Mouse (Mus musculus) erythroblast, embryonic 14.5 days (primary cell): ENCODE measurements around the gene Ckap4. TPM values are rescaled to one million over a fixed set of nuclear protein-coding genes. Genes with fewer than 3 reads are reported as not detected.

ENCODE experiments used
- H3K27me3 ChIP-seq: 2 replicates; pipeline ENCODE4 v1.6.1; 2012; ENCODE audit warnings: inconsistent platforms; ENCODE audit not compliant: control insufficient read depth
- H3K36me3 ChIP-seq: 2 replicates; pipeline ENCODE4 v1.6.1; 2012; ENCODE audit warnings: mild to moderate bottlenecking, inconsistent platforms; ENCODE audit not compliant: control insufficient read depth
- H3K4me1 ChIP-seq: 2 replicates; pipeline ENCODE4 v1.6.1; 2012; ENCODE audit warnings: inconsistent platforms; ENCODE audit not compliant: control insufficient read depth
- H3K4me3 ChIP-seq: replicated peaks from 2 replicates; pipeline ENCODE3; 2012; ENCODE audit warnings: moderate library complexity, mild to moderate bottlenecking, inconsistent platforms
- H3K9me3 ChIP-seq: 2 replicates; pipeline ENCODE4 v1.6.1; 2012; ENCODE audit warnings: low read length, inconsistent platforms, mixed read lengths; ENCODE audit not compliant: control insufficient read depth
- GATA1 ChIP-seq: IDR thresholded peaks from 2 replicates; pipeline ENCODE4 v1.6.1; 2012; ENCODE audit warnings: low read length, inconsistent platforms, mixed read lengths
- TAL1 ChIP-seq: IDR thresholded peaks from 3 replicates; pipeline ENCODE4 v1.6.1; 2012; ENCODE audit warnings: low read length, inconsistent platforms, mixed read lengths
- polyA plus RNA-seq: library from polyadenylated mRNA; stranded (reverse); fragments of >175 nt; gene quantifications from 2 replicates; pipeline ENCODE4 v1.2.3, GENCODE M21; 2012

Gene Ckap4
- polyA plus RNA-seq, 1 experiment = 0.11 TPM

DNA sequence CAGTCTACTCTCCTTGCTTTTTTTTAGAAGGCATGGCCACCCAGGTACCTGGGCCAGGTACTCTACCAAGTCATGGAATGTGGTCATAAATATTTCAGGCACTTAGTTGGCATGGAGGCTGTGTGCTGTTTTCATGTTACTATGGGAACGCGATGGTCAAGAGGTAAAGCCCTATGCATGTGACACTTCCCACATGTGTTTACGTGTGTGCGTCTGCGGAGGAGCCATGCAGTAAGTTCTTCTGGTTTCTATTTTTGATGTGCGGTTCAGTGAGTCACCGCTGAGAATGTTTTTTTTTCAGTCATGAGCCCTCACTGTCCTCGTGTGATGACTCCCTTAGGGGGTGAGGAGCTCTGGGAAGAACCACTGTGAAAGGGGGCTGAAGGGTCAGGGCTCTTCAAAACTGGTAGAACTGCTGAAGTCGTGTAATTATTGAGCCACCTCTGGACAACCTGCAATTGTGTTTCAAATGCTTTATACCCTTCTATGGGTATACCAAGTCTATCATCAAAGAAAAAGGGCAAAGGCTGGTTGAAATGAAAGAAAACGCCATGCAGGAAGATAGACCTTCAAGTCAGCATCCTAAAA lies 37.3 kb upstream of the Ckap4 start:
- H3K4me1 ChIP-seq = peaks cover 34% of the 10 kb centered on the region
- TF ChIP-seq GATA1 (no peak), TAL1 (no peak)

DNA sequence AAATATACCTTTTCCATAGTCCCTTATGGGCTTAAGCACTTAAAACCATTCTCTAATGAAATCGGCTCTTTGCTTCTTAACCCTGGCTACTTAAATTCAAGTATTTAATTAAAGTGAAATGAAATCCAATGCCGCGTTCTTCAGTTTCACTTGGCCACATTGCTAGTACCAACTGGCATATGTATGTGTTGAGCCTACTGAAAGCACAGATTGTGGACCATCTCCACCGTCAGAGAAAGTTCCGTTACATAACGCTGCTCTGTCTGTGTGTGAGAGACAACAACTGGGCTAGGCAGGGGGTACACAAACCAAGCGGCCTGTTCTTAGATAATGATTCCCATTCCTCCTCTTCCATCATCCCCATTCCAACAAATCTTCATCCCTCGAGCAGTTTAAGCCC lies 30.6 kb upstream of the Ckap4 start:
- Histone ChIP-seq H3K36me3 (no peaks in the 10 kb centered on the region), H3K27me3 (peaks cover 6% of the 10 kb centered on the region), H3K4me1 (peaks cover 9% of the 10 kb centered on the region), H3K4me3 (no peak overlapping the region), H3K9me3 (no peaks in the 10 kb centered on the region)
- TF ChIP-seq TAL1 (no peak), GATA1 (no peak)

More for the DNA sequence above, 37.3 kb upstream of the Ckap4 start:
- Histone ChIP-seq H3K4me3 (no peak overlapping the region), H3K27me3 (peaks cover 11% of the 10 kb centered on the region), H3K9me3 (no peaks in the 10 kb centered on the region), H3K36me3 (no peaks in the 10 kb centered on the region)

DNA sequence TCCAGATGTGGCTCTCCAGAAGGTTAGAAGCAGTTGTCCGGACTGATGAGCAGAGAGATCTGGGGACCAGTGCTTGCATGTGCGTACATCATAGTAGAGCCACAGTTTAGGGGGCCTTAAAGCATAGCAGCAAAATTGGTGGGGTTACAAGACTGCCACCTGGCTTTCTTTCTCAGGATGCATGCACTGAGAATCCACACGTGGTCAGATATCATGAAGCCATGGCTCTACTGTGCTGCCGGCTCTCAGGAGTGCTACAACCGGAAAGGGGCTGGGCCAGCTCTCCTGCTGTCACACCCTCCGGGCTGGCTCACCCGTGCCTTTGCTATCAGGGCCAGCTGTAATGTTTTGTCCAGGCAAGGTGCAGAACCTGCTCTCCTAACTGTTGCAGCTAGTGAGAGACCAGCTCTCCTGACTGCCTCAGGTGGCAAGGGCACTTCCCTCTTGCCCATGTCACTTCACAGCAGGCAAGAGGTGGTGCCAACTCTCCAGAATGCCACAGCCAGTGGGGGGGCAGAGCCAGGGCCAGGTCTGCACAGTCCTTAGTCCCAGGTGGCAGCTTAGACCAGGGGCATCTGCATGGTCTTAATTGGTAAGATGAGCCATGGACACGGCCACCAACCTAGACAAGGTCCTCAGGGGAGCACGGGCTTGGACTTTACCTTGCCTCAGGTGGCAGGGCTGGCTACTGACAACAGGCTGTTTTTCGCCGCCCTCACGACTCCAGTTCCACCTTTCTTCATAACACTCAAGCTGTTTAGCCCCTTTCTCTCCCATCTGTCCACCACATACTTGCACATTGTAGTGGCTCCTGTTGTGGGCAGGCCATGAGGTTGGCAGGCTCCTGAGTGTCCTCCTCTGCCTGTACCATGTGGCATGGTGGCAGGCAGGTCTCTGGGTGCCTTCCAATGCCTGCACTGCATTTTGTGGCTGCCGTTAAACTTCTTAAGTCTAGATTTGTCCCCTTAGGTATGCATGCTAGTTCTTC lies 29.0 kb upstream of the Ckap4 start:
- Histone ChIP-seq H3K9me3 (peaks cover 8% of the 10 kb centered on the region), H3K4me1 (peaks cover 9% of the 10 kb centered on the region), H3K36me3 (no peaks in the 10 kb centered on the region), H3K27me3 (peaks cover 6% of the 10 kb centered on the region), H3K4me3 (no peak overlapping the region)
- TF ChIP-seq GATA1 (no peak), TAL1 (no peak)

DNA sequence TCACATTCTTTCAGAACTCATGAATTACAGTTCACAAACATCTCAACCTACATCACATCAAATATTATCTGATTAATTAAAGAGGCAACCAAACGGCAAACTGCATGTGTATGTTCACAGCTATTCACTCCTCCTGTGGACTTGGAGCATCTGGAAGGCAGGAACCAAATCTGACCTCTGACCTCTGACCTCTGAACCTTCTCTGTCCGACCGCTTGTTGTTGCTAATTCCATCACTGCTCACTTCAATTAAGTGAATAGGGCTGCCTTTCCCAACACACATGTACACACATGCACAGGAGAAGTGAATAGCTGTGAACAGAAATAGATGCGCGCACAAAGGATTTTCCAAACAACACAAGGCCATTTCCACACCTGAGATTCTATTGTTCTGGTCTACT lies 28.3 kb upstream of the Ckap4 start:
- H3K9me3 ChIP-seq = peaks cover 9% of the 10 kb centered on the region
- H3K4me1 ChIP-seq = peaks cover 9% of the 10 kb centered on the region
- peaks cover 6% of the 10 kb centered on the region for H3K27me3 ChIP-seq
- H3K36me3 ChIP-seq = no peaks in the 10 kb centered on the region
- TF ChIP-seq TAL1 (no peak), GATA1 (no peak)
- H3K4me3 ChIP-seq = no peak overlapping the region

DNA sequence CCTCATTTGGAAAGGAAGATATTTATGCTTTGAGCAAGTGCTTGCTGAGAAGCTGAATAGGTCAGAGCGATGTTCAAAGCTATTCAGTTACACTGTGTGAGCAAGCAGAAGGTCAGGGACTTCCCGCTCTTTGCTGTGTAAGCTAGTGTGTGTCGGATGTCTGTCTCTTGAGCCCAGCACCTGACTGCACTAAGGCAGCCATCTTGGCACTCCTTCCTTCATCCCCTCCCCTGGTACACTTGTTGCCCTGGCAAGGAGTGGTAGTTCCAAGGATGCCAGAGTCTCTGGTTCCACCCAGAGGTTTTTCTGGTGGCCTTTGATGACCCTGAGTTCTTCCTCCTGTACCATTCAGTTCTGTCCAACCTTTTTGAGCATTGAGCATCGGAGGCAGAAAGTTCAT lies 26.1 kb upstream of the Ckap4 start:
- H3K9me3 ChIP-seq = peaks cover 9% of the 10 kb centered on the region
- H3K4me3 ChIP-seq = no peak overlapping the region
- no peak for TF ChIP-seq TAL1
- TF ChIP-seq GATA1 = no peak
- H3K36me3 ChIP-seq = no peaks in the 10 kb centered on the region
- peaks cover 9% of the 10 kb centered on the region for H3K4me1 ChIP-seq
- peaks cover 6% of the 10 kb centered on the region for H3K27me3 ChIP-seq

DNA sequence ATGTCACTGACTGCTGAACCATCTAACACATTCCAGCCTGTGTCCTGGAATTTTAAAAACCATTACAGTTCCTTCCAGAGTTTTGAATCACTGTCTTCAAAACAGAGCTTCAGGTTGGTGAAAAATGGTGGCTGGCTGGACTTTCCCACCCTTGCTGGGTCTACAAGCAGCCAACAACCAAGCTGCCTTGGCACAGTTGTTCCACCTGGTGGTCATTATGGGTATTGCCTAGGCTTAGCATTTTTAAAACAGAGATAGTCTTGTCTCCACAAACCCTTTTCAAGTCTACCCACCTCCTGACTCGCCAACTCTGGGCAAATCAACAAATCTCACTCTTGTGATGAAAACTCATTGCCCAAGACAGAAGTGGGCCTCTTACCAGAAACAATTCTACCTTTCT lies 24.6 kb upstream of the Ckap4 start:
- H3K36me3 ChIP-seq = no peaks in the 10 kb centered on the region
- TF ChIP-seq GATA1 (no peak), TAL1 (no peak)
- H3K4me1 ChIP-seq = peaks cover 12% of the 10 kb centered on the region
- H3K27me3 ChIP-seq = peaks cover 6% of the 10 kb centered on the region
- H3K9me3 ChIP-seq = peaks cover 9% of the 10 kb centered on the region
- H3K4me3 ChIP-seq = no peak overlapping the region

DNA sequence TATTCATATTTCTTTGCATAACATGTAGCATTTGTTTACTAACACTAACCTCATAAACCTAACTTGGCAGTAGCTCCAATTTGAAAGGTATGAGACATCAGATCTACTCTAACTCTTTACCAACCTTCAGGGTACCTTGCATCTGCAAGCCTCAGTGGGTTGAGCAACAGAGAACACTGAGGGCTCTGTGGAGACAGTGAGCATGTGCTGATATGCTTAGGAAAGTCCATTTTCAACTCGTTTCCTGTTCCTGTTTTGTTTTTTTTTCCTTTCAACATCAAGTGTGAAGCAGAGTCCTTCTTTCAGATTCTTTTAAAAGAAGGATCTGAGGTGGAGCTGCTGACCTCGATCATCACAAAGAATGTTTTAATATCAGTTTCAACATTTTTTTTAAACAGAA lies 22.3 kb upstream of the Ckap4 start:
- TF ChIP-seq GATA1 = no peak
- no peak for TF ChIP-seq TAL1
- H3K4me1 ChIP-seq = peaks cover 2% of the 10 kb centered on the region
- H3K4me3 ChIP-seq = no peak overlapping the region
- H3K9me3 ChIP-seq = peaks cover 11% of the 10 kb centered on the region
- H3K27me3 ChIP-seq = no peaks in the 10 kb centered on the region
- no peaks in the 10 kb centered on the region for H3K36me3 ChIP-seq

DNA sequence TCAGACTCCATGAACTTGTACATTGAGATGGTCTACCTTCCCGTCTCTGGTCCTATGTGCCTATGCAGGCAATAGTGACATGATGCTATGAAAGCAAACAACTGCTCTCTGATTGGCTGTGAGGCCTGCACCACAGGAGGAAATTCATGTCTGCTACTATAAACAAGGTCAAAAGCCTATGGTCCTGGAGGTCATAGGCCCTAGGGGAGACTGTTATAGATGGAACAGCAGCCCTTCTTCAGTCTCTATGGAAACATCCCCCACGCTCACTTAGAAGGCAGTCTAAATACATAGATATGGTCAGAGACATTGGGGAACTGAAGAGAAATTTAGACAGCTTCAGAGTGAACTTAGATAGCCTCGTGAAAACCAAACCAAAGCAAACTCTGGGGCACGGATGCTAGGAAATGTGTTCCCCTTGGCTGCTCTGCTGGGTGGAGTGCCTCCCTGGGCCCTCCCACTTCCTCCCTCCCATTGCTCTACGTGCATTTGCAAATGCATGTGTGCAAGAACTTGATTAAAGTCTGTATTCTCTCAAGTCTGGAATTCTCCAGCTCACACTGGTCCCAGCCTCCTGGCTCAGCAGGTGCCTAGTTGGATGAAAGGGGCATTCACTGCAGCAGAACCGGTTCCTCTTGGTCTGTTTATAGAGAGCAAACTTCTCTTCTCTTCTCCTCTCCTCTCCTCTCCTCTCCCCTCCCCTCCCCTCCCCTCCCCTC lies 20.6 kb upstream of the Ckap4 start:
- peaks cover 11% of the 10 kb centered on the region for H3K9me3 ChIP-seq
- no peaks in the 10 kb centered on the region for H3K27me3 ChIP-seq
- no peak overlapping the region for H3K4me3 ChIP-seq
- H3K36me3 ChIP-seq = no peaks in the 10 kb centered on the region
- TF ChIP-seq TAL1 (no peak), GATA1 (no peak)
- peaks cover 2% of the 10 kb centered on the region for H3K4me1 ChIP-seq

DNA sequence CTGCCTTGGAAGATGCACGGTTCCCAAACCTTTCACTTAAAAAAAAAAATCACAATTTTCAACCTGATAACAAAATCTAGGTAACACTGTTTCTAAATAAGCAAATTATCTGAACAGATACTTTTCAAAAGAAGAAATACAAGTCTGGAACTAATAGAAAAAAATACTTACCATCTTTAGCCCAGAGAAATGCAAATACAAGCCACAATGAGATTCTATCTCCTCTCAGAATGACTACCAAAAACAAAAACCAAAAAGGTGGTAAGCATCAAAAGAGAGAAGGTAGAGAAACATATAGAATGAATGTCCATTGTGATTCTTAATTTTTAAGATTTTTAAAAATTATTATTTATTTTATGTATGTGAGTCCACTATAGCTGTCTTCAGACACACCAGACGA lies 18.6 kb upstream of the Ckap4 start:
- Histone ChIP-seq H3K4me1 (peaks cover 6% of the 10 kb centered on the region), H3K9me3 (peaks cover 2% of the 10 kb centered on the region; the same call in 1 of the 2 replicates), H3K36me3 (no peaks in the 10 kb centered on the region), H3K4me3 (no peak overlapping the region), H3K27me3 (peaks cover 7% of the 10 kb centered on the region)
- no peak for TF ChIP-seq GATA1
- TF ChIP-seq TAL1 = no peak
